Mouse (Mus musculus) thymus, postnatal 14 days (tissue): Measurements from ENCODE around the gene Tmco1.

ENCODE experiments used
- DNase-seq: peaks from one replicate; pipeline ENCODE4 v3.0.0; 2021

The Tmco1 gene

GRCm38 (mm10) chr1:167308261-167309054, at the start of gene Tmco1:
Gene Tmco1, plus strand, starts transcription at chr1:167308378.
- DNase-seq, result peak; percentile 99

- DNase-seq, result no peak
Measured at GRCm38 (mm10) chr1:167259702-167260101, 48.5 kb upstream of the Tmco1 start.

GRCm38 (mm10) chr1:167261750-167262149, 46.4 kb upstream of the Tmco1 start:
- DNase-seq, result no peak

- DNase-seq, result no peak
Measured at GRCm38 (mm10) chr1:167262489-167263041, 45.6 kb upstream of the Tmco1 start.

GRCm38 (mm10) chr1:167265366-167265765, 42.8 kb upstream of the Tmco1 start:
- no peak for DNase-seq

- no peak for DNase-seq
Measured at GRCm38 (mm10) chr1:167266720-167267119, 41.5 kb upstream of the Tmco1 start.

- no peak for DNase-seq
Measured at GRCm38 (mm10) chr1:167268360-167269063, 39.7 kb upstream of the Tmco1 start.

GRCm38 (mm10) chr1:167269350-167269811, 38.8 kb upstream of the Tmco1 start:
- DNase-seq, result no peak

DNA sequence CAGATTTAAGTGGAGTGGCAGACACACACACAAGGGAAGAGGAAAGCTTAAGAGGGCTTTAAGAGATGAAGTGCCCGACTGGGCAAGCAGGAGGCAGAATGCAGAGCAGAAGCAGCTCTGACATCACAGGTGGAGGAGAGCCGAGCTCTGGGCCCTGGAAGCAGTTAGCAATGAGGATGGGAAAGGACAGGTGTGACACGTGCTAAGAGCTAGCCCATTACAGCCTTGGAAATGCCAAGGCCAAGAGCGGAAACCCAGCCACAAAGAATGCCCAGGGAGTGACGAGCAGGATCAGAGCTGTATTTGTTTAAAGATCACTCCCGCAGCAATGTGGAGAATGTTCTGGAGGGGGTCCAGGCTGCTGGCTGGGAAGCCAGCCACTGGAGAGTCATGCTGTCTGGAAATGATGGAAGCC, 38.3 kb upstream of the Tmco1 start:
- peak; percentile 44 for DNase-seq

- DNase-seq, result peak; percentile 70
Measured at GRCm38 (mm10) chr1:167270342-167271111, 37.7 kb upstream of the Tmco1 start.

DNA sequence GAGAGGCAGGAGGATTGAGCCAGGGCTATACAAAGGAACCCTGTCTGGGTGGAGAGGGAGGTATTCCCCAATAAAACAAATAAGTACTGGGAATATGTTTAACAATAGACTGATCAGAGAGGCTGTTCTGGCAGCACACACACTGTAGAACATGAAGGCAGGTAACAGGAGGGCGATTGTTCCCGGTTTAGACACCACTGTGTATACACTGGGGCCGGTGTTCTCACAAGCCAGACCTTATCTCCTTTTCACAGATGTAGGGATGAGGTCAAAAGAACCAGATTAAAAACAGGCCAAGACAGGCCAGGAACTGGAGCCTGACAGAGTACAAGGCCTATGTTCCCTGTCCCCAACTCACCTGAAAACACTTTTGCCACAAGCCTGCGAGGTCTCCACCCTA, 36.9 kb upstream of the Tmco1 start:
- no peak for DNase-seq

DNA sequence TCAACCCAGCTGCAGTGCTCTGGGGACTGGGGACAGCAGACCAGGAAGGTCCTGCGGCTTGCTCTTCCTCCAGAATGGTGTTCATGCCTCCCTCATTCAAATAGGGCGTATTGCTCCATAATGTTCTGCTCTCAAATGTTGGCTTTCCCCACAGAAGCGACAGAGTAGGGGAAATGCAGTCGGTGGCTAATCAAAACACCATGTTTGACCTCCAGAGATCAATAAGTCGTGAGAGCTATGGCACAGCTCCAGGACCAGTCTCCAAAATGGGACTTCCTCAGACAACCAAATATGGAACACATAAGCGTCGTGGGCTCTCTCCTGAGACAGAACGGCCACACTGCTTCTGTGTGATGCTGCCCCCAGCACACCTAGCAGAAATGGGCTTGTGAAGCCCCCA, 36.3 kb upstream of the Tmco1 start:
- no peak for DNase-seq

- DNase-seq, result peak; percentile 51
Measured at GRCm38 (mm10) chr1:167273380-167274163, 34.6 kb upstream of the Tmco1 start.

DNA sequence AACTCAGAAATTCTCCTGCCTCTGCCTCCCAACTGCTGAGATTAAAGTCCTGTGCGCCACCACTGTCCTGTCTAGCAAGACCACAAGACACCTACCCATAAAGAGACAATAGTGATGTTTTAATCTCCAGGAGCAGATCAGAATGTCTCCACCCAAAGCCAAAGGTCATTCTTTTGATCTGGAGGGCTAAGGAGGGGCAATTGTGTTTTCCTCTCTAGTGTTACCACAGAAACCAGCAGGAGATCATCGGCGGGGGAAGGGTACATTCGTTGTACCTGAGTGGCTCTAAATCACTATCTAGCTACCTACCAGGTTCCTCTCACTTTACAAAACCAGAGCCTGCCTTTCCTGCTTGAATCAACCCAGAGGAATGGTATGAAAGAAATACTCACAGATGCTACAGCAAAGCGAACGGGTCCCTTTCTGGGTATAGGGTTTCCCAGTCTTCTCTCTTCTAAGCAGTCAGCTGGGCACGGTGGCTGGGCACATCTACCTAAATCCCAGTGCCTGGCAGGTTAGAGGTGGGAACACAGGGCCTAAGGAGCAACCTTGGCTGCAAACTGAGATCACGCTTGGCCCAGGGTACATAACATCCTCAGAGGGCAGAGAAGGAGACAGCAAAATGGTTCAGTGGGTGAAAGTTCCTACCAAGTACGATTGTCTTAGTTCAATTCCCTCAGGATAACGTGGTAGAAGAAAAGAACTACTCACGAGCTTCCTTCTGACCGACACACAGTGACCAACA, 33.4 kb upstream of the Tmco1 start:
- DNase-seq, result no peak

DNA sequence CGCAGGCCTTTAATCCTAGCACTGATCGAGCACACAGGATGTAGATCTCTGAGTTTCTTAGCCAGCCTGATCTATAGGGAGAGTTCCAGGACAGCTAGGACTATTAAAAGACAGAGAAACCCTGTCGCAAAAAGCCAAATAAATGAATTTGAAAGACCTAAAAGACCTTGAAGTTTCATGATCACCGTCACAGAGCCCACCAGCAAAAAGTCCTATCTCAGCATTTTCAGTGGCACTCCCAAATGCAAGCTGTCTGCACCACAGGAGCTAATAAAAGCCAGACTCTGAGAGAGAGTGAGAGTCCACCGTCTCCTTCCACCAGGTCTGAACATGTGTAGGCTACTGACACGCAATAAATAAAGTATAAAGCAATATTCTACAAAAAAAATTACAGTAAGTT, 29.8 kb upstream of the Tmco1 start:
- no peak for DNase-seq

GRCm38 (mm10) chr1:167279160-167279715, 28.9 kb upstream of the Tmco1 start:
- DNase-seq, result no peak

- DNase-seq, result no peak
Measured at GRCm38 (mm10) chr1:167280061-167280460, 28.1 kb upstream of the Tmco1 start.

- DNase-seq, result no peak
Measured at GRCm38 (mm10) chr1:167282112-167282511, 26.1 kb upstream of the Tmco1 start.

GRCm38 (mm10) chr1:167282768-167283167, 25.4 kb upstream of the Tmco1 start:
- no peak for DNase-seq

GRCm38 (mm10) chr1:167283441-167284257, 24.5 kb upstream of the Tmco1 start:
- DNase-seq, result peak; percentile 74
